Mouse (Mus musculus): ENCODE measurements around the gene Neu1. TPM values are rescaled to one million over a fixed set of nuclear protein-coding genes. Genes with fewer than 3 reads are reported as not detected.

Gene Neu1
- polyA plus RNA-seq (2015; fragmentation: Nextera tagmentation; extraction: Ambion mirVana): 20.1 and 20.4 TPM in 2 replicates

- H3K9ac ChIP-seq (ENCODE audit: low read length): peak within 1 kb of the TSS; percentile 90
These were observed at the start of gene Neu1 for GRCm38 (mm10) chr17:34931061-34931734. Neu1 (plus strand) TSS chr17:34931253.

GRCm38 (mm10) chr17:34881683-34882310 lies 49.3 kb upstream of the Neu1 start, which contains the start of gene Gm20547:
Gm20547 (minus strand) TSS chr17:34882042.
- peak within 1 kb of the TSS; percentile 35 for H3K4me2 ChIP-seq (ENCODE audit: low read depth, low read length)
- H3K36me3 ChIP-seq (ENCODE audit: control insufficient read depth, insufficient read depth): no peaks in the 10 kb centered on the region
- 15% methylated on average over 15 of the region's 15 CpGs for WGBS
- no peak within 1 kb of the TSS for H3K4me3 ChIP-seq (ENCODE audit: low read length)
- H3K9ac ChIP-seq (ENCODE audit: low read length): no peak within 1 kb of the TSS
- no peak within 1 kb of the TSS for H3K27ac ChIP-seq (ENCODE audit: low read length)
- ATAC-seq (replicated peaks; ENCODE audit: extremely low read depth, insufficient read depth, low FRiP score): no peak
- no peaks in the 10 kb centered on the region for H3K27me3 ChIP-seq (ENCODE audit: control insufficient read depth, insufficient read depth, low read length)
- H3K4me1 ChIP-seq (ENCODE audit: control insufficient read depth, insufficient read depth, low read length): 0 out of 2 replicates have a peak, but pooled peaks cover 4% of the 10 kb centered on the region
- H3K9me3 ChIP-seq (replicated peaks; ENCODE audit: control insufficient read depth, low read length): no peaks in the 10 kb centered on the region

More at GRCm38 (mm10) chr17:34931061-34931734, at the start of gene Neu1:
- Histone ChIP-seq H3K4me3 (ENCODE audit: low read length) (peak within 1 kb of the TSS; percentile 80), H3K27ac (ENCODE audit: low read length) (peak within 1 kb of the TSS; percentile 54), H3K36me3 (ENCODE audit: control insufficient read depth, insufficient read depth) (0 out of 2 replicates have a peak, but pooled peaks cover 3% of the 10 kb centered on the region), H3K4me1 (ENCODE audit: control insufficient read depth, insufficient read depth, low read length) (0 out of 2 replicates have a peak, but pooled peaks cover 7% of the 10 kb centered on the region), H3K9me3 (replicated peaks; ENCODE audit: control insufficient read depth, low read length) (no peaks in the 10 kb centered on the region), H3K4me2 (ENCODE audit: low read depth, low read length) (peak within 1 kb of the TSS; percentile 99), H3K27me3 (ENCODE audit: control insufficient read depth, insufficient read depth, low read length) (no peaks in the 10 kb centered on the region)
- peak; percentile 98 for ATAC-seq (replicated peaks; ENCODE audit: extremely low read depth, insufficient read depth, low FRiP score)
- WGBS: under 1% methylated on average over 38 of the region's 38 CpGs

- 59% methylated on average over 3 of the region's 3 CpGs for whole genome bisulfite sequencing
- H3K4me3 ChIP-seq (ENCODE audit: low read length): no peak overlapping the region
- no peaks in the 10 kb centered on the region for H3K27me3 ChIP-seq (ENCODE audit: control insufficient read depth, insufficient read depth, low read length)
- no peak overlapping the region for H3K27ac ChIP-seq (ENCODE audit: low read length)
- H3K4me1 ChIP-seq (ENCODE audit: control insufficient read depth, insufficient read depth, low read length): 0 out of 2 replicates have a peak, but pooled peaks cover 4% of the 10 kb centered on the region
- H3K9ac ChIP-seq (ENCODE audit: low read length): no peak overlapping the region
- no peak for ATAC-seq (replicated peaks; ENCODE audit: extremely low read depth, insufficient read depth, low FRiP score)
- no peaks in the 10 kb centered on the region for H3K36me3 ChIP-seq (ENCODE audit: control insufficient read depth, insufficient read depth)
- no peaks in the 10 kb centered on the region for H3K9me3 ChIP-seq (replicated peaks; ENCODE audit: control insufficient read depth, low read length)
- H3K4me2 ChIP-seq (ENCODE audit: low read depth, low read length): no peak overlapping the region
These were observed 47.7 kb upstream of the Neu1 start for GRCm38 (mm10) chr17:34883332-34883731.

- H3K36me3 ChIP-seq (ENCODE audit: control insufficient read depth, insufficient read depth): no peaks in the 10 kb centered on the region
- WGBS: 84% methylated on average over 6 of the region's 6 CpGs
- H3K27ac ChIP-seq (ENCODE audit: low read length): no peak overlapping the region
- no peak for ATAC-seq (replicated peaks; ENCODE audit: extremely low read depth, insufficient read depth, low FRiP score)
- no peaks in the 10 kb centered on the region for H3K9me3 ChIP-seq (replicated peaks; ENCODE audit: control insufficient read depth, low read length)
- H3K4me2 ChIP-seq (ENCODE audit: low read depth, low read length): no peak overlapping the region
- H3K9ac ChIP-seq (ENCODE audit: low read length): no peak overlapping the region
- no peaks in the 10 kb centered on the region for H3K27me3 ChIP-seq (ENCODE audit: control insufficient read depth, insufficient read depth, low read length)
- H3K4me1 ChIP-seq (ENCODE audit: control insufficient read depth, insufficient read depth, low read length): 0 out of 2 replicates have a peak, but pooled peaks cover 4% of the 10 kb centered on the region
- no peak overlapping the region for H3K4me3 ChIP-seq (ENCODE audit: low read length)
These were observed 46.3 kb upstream of the Neu1 start for GRCm38 (mm10) chr17:34884704-34885103.

GRCm38 (mm10) chr17:34885615-34886014 lies 45.4 kb upstream of the Neu1 start:
- ATAC-seq (replicated peaks; ENCODE audit: extremely low read depth, insufficient read depth, low FRiP score): no peak
- Histone ChIP-seq H3K4me1 (ENCODE audit: control insufficient read depth, insufficient read depth, low read length) (0 out of 2 replicates have a peak, but pooled peaks cover 4% of the 10 kb centered on the region), H3K36me3 (ENCODE audit: control insufficient read depth, insufficient read depth) (no peaks in the 10 kb centered on the region), H3K9me3 (replicated peaks; ENCODE audit: control insufficient read depth, low read length) (no peaks in the 10 kb centered on the region), H3K27me3 (ENCODE audit: control insufficient read depth, insufficient read depth, low read length) (no peaks in the 10 kb centered on the region), H3K27ac (ENCODE audit: low read length) (no peak overlapping the region), H3K4me3 (ENCODE audit: low read length) (no peak overlapping the region), H3K9ac (ENCODE audit: low read length) (no peak overlapping the region), H3K4me2 (ENCODE audit: low read depth, low read length) (no peak overlapping the region)
- WGBS: 54% methylated on average over 3 of the region's 3 CpGs

GRCm38 (mm10) chr17:34887942-34888341 lies 43.1 kb upstream of the Neu1 start:
- no peak for ATAC-seq (replicated peaks; ENCODE audit: extremely low read depth, insufficient read depth, low FRiP score)
- Histone ChIP-seq H3K4me1 (ENCODE audit: control insufficient read depth, insufficient read depth, low read length) (no peaks in the 10 kb centered on the region), H3K9ac (ENCODE audit: low read length) (no peak overlapping the region), H3K4me2 (ENCODE audit: low read depth, low read length) (no peak overlapping the region), H3K36me3 (ENCODE audit: control insufficient read depth, insufficient read depth) (no peaks in the 10 kb centered on the region), H3K4me3 (ENCODE audit: low read length) (no peak overlapping the region), H3K27ac (ENCODE audit: low read length) (no peak overlapping the region), H3K27me3 (ENCODE audit: control insufficient read depth, insufficient read depth, low read length) (no peaks in the 10 kb centered on the region), H3K9me3 (replicated peaks; ENCODE audit: control insufficient read depth, low read length) (no peaks in the 10 kb centered on the region)
- WGBS: 83% methylated on average over 5 of the region's 5 CpGs

- Histone ChIP-seq H3K4me1 (ENCODE audit: control insufficient read depth, insufficient read depth, low read length) (peaks cover 2% of the 10 kb centered on the region; the same call in 1 of the 2 replicates), H3K4me2 (ENCODE audit: low read depth, low read length) (no peak overlapping the region), H3K36me3 (ENCODE audit: control insufficient read depth, insufficient read depth) (no peaks in the 10 kb centered on the region), H3K4me3 (ENCODE audit: low read length) (no peak overlapping the region), H3K27me3 (ENCODE audit: control insufficient read depth, insufficient read depth, low read length) (no peaks in the 10 kb centered on the region), H3K9me3 (replicated peaks; ENCODE audit: control insufficient read depth, low read length) (no peaks in the 10 kb centered on the region), H3K9ac (ENCODE audit: low read length) (no peak overlapping the region), H3K27ac (ENCODE audit: low read length) (no peak overlapping the region)
- ATAC-seq (replicated peaks; ENCODE audit: extremely low read depth, insufficient read depth, low FRiP score): no peak
- 81% methylated on average over 12 of the region's 12 CpGs for WGBS
These were observed 40.8 kb upstream of the Neu1 start for GRCm38 (mm10) chr17:34890074-34890743.

GRCm38 (mm10) chr17:34891377-34891776 lies 39.7 kb upstream of the Neu1 start:
- Histone ChIP-seq H3K27me3 (ENCODE audit: control insufficient read depth, insufficient read depth, low read length) (no peaks in the 10 kb centered on the region), H3K4me3 (ENCODE audit: low read length) (no peak overlapping the region), H3K27ac (ENCODE audit: low read length) (no peak overlapping the region), H3K36me3 (ENCODE audit: control insufficient read depth, insufficient read depth) (peaks cover 2% of the 10 kb centered on the region; the same call in 1 of the 2 replicates), H3K4me1 (ENCODE audit: control insufficient read depth, insufficient read depth, low read length) (peaks cover 6% of the 10 kb centered on the region), H3K9ac (ENCODE audit: low read length) (no peak overlapping the region), H3K4me2 (ENCODE audit: low read depth, low read length) (no peak overlapping the region), H3K9me3 (replicated peaks; ENCODE audit: control insufficient read depth, low read length) (no peaks in the 10 kb centered on the region)
- 93% methylated on average over 2 of the region's 2 CpGs for WGBS
- no peak for ATAC-seq (replicated peaks; ENCODE audit: extremely low read depth, insufficient read depth, low FRiP score)

Data from heart, embryonic 16.5 days (tissue).